Mouse (Mus musculus): ENCODE measurements at regions not wholly inside any gene's neighbourhood (a gene's known extent, or its start where the extent isn't known, plus 50 kb on each side); places are given as distances from the start of the nearest gene placed in this dataset.

DNA sequence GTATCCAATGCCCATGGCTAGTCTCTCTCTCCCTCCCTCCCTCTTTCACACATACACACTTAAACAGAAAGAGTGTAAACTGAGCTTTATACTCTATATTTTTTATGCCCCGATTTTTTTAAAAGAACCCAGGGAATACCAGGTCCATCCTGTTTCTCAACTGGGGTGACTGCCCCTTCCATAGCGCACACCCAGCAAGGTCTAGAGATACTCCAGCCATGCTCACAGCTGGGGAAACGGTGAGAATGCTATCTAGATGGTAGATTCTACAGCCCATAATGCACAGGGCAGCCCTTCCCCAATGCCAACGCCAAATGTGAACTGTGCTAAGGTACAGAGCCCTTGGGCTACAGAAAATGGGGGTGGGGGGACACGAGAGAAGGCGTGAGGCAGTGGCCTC lies 51.2 kb upstream of the Tln2 start:
- DNase-seq: peak; percentile 64

DNA sequence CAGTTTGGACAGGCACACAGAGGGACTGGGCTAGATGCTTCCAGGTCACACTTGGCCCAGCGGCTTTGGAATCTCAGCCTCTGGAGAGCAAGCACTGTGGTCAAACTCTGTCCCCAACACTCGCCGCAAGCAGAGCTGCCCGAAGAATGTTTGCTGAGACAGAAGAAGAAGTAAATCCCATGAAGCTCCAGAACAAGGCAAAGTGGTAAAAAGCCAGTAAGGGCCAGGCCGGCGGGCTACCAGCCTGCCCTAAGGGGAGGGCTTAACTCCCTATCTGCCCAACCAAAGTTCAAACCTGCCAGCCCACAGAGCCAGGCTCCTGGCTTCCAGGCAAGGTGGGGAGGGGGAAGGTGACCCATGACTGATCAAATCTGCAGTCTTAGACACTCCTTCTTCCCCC lies 52.2 kb upstream of the Tln2 start:
- peak; percentile 83 for DNase-seq

DNA sequence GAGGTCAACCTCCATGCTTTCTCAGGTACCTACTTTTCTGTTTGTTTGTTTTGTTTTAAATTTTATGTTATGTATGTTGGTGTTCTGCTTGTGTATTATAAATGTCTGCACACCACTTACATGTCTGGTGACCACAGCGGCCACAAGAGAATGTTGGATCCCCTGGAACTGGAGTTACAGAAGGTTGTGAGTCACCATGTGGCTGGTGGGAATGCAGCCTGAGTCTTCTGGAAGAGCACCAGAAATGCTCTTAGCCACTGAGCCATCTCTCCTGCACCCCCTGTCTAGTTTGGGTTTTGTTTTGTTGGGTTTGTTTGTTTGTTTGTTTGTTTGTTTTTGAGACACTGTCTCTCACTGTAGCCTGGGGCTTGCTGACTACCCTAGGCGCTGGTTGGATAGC lies 52.6 kb upstream of the Tln2 start:
- DNase-seq: peak; percentile 68

DNA sequence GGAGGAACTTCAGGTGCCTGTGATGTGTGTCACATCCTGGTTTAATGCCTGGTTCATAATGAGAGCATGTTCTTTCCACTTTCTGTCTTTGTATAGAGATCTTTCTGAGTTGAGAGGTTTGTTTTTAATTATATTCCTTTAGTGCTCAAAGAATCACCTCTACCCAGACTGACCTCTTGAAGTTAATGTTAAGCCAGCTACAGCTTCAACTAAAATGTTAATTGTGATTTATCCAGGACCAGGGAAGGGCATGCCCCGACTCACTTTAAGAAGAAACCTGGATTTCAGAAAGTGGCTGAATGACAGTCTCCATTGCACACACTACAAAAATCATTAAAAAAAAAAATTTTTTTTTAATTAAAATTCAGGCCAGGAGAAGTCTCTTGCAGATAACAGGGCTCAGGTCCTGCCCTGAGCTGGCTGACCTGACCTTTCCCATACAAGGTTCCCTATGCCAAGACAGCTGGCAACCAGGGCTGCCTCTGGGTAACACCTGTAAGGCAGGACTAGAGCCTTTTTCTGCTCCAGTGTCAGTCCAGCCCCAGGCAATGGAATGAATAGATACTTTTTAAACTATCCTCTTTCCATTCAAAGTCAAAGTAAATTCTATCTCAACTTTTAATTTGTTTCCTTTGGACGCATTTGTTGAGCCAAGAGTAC lies 54.7 kb upstream of the Tln2 start:
- no peak for DNase-seq

DNA sequence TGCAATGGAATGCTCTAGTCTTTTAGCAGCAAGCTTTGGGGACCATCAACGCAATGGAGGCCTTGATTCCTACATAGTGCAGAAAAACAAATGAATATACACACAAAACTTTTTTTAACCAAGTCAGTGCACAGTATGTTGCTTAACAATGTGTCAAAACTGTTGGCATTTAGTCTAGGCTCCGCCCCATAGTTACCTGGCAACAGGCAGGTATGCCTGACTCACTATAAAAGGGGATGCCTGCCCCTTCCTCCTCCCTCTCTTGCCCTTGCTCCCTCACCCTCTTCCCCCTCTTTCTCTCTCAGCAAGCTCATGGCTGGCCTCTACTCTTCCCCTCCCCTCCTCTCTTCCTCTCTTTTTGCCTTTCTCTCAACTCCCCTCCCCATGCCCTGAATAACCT lies 56.7 kb upstream of the Tln2 start:
- no peak for DNase-seq

DNA sequence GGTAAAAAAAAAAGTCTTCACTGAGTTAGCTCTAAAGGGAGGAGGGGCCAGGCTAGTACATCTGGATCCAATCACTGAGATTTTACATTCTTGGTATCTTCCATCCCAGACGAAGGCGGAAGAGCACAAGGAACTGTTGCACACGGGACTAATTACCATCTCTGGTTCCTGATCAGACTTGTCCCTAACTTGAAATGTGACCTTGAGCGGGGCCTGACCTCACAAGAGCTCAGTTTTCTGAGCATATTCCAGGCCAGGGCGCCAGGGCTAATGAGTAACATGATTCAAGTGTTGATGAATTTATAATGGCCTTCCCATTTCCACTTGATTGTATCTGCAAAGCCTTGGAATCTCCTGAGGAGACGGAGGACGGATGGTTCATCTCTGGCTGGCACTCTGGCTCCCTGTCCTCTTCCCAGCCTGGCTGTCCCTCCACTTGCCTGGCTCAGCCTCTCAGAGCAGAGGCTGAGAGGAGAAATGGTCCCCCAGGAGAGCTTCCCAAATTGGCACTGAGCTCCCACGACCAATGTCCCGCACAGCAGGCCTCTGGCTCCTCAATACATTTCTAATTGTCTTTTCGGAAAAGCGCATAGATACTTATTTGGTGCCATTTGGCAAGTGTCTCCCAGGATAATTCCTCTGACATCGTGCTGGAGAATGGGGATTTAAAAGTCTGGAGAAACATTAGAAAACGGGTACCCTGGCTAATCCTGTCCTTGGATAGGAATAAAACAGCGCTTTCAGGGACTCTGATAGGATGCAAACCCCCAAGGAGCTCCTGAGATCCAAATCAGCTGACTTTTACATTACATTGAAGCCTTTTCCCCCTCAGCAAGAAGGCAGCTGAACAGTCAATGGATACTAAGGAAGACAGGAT lies 58.1 kb upstream of the Tln2 start:
- DNase-seq: no peak

DNA sequence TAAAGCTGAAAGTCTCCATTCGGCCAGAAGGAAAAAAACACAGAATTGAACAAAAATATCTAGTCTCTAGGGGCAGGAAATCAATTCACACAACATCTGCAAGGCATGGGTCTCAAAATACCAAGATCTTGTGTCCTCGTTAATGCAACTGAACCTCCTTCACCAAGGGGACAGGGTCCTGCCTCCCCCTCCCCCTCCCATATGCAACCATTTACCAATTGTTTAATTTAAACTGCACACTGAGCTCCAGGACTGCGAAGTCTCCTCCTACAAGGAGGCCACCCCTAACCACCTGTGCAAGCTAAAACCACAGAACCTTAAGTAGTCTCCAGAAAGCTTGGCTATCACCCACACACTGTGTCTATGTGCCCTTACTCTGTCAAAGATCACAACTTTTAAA lies 61.4 kb upstream of the Tln2 start:
- DNase-seq: no peak

DNA sequence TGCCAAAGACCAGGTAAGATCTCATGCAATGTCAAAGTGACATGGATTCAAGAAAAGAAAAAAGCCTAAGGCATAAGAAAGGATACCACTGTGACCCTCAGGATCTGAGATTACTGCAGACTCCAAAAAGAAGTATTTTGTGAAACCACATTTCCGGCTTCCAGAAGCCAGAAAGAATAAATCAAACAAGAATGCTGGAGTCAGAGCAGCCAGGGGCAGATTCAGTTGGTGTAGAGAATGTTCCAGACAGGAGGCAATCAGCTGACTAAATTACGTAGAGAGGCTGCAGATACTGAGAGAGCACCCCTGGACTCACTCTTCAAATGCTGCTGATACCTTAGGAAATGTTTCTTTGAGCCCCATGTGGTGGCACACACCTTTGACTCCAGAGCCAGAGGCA lies 67.7 kb upstream of the Tln2 start:
- DNase-seq: peak; percentile 69

DNA sequence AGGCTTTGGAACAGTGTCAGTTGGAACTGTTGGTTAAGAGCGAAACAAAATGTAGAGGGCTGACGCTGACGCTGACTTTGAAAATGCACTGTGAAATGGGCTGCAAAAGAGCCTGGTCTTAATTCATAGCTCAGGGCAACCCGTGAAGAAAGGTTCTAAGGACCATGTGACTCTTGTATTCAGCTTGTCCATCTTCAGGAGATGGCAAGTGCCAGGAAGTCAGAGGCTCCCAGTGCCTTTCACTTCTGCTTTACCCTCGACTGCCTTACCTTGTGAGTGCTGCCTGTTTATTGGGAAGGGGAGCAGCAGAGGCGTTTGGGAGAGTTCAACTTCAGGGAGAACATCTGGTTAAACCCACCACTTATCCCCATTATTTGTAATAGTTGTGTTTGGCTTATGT lies 70.1 kb upstream of the Tln2 start:
- DNase-seq: no peak

DNA sequence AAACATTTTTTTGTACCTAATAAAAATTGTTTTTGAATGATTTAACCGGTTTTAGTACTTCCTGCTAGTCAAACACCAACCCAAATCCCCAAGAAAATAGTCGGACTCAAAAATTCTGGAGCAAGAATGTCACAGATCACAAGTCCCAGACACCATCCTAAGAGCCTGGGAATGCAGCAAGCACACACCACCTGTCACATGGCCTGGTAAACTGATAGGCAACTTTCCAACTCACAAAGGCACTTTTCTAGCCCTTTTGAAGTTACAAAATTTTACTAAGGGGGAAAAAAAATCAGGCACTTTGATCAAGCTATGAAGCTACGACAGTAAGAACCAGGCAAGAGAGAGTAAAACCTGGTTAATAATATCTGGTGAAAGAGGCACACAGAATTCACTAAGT lies 70.7 kb upstream of the Tln2 start:
- no peak for DNase-seq

DNA sequence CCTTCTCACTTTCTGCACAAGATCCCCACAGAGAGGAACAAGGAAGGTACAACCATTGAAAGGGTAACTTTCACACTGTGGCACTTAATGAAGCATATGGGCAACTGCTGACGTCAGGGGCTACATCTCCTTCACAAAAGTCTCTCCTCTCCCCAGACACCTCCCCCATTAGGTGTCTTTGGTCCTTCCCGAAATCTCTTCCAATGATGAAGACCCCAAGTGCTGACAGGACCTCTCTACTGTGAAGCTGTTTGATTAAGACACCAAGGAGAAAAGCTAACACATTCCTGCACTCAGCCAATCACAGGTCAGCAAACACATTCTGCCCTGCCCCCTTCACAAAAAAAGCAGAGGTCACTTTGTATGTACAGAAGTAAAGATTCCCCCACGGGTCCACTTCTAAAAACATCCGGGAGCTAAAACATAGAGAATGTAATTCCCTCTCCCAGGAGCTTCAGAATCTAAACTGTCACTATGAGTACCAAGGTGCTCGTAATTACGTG lies 72.3 kb upstream of the Tln2 start:
- peak; percentile 64 for DNase-seq

DNA sequence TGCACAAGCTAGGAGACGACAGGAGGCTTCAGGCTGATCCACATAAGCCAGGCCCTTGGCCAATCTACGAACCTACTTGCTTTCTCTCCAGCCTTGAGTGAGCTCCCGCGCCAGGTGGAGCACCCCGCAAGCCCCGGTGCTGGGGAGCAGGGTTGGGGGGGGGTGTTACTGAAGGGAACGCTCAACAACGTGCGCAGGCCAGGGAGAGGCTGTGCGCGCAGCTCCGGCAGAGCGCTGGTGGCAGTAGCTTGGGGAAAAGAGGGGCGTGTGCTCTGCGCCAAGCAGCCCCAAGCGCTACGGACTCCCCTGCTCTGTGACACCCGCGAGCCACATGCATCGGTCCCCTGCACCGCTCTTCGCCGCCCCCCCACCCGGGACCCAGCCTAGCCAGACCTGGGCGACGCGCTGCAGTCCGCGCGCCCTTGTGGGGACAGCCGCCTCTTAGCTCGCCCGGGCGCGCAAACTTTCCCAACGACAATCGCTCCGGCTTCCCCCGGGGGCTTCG lies 73.1 kb upstream of the Tln2 start:
- DNase-seq: no peak

DNA sequence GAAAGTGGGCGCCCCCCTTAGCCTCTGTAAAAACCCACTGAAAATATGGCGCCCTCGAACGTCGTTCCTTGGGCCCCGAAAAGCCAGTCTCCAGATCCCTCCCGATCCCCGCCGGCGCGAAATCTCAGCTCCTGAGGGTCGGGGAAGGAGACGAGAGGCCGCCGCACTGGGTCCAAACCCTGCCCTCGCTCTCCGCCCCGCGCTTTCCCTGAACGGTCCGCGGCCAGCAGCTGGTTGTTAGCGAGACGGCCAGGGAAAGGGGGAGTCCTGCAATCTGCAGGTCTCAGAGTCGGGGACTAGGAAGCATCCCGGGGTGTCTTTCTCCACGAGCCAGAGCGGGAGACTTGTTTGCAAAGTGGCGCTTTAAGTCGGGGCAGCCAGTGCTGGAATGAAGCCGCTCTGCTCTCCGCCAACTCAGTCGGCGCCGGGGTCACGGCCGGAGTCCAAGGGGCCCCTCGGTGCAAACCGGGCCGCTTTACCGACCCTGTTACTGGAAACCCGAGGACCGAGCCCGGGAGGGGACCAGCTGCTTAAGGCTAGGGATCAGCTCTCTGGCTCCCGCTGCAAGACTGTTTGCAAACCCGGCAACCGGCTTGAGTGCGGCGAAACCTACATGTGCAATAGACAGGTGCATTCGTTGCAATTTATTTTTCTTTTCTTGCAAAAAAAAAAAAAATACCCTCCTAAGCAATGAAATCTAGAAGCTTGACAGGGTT lies 73.7 kb upstream of the Tln2 start:
- peak; percentile 92 for DNase-seq

DNA sequence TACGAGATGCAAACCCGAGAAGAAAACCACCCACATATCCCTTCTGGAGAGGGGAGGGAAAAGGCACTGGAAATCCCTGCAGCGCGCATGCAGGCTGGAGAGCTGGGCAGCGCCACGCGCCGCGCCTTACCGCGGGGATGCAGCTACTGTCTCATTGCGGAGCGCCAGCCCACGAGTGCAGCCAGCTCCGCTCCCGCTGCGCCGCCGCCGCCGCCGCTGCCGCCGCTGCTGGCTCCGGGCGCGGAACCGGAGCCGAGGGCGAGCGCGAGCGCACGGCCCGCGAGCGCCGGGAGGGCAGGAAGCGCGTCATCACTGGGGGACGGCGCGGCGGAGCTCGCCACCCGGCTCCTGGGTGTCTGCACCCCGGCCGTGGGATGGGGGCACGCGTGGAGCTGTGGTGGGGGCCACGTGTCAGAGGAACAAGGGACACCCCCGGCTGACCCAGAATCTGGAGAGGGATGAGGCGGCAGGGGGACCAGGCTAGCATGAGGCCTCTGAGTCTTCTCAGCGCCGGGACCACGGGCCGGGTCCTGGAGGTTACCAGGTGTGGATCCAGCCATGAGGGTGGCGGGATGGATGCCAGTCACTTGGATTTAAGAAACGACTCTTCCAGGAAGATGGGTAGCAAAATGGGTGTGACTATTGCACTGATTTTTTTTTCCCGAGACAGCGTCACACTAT lies 74.4 kb upstream of the Tln2 start:
- peak; percentile 97 for DNase-seq

DNA sequence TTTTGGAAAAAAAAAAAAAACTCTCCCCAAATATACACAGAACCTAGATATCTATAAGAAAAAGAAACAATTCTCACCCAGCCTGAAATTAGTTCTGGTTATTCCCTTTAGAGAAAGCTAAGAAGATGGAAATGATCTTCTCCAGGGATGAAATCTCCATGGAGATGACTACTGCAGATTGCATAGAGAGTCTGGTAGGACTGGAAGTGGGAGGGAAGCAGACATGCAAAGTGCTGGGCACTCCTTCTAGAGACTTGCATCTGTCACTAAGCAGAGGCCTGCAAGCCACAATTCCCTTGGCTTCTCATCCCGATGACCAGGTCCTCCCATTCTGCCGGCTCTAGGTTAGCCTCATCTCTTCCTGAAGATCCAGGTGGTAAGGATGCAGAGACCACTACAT lies 87.3 kb upstream of the Tln2 start:
- no peak for DNase-seq

DNA sequence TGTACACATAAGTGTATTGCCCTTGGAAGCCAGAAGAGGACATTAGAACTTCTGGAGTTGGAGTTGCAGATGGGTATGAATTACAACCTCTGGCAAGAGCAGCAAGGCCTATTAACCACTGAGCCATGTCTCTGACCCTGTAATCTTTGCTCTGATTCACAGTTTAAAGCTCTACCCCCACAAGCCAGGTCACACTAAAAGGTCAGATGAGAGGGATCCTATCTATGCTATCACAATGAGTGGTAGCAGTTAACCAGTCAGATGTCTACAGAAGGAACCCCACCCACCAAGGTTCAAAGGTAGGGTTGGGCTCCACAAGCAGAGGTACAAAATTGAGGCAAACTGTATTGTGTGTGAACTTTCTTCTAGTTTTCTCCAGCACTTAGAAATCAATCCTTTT lies 94.5 kb upstream of the C2cd4b start:
- DNase-seq: no peak

DNA sequence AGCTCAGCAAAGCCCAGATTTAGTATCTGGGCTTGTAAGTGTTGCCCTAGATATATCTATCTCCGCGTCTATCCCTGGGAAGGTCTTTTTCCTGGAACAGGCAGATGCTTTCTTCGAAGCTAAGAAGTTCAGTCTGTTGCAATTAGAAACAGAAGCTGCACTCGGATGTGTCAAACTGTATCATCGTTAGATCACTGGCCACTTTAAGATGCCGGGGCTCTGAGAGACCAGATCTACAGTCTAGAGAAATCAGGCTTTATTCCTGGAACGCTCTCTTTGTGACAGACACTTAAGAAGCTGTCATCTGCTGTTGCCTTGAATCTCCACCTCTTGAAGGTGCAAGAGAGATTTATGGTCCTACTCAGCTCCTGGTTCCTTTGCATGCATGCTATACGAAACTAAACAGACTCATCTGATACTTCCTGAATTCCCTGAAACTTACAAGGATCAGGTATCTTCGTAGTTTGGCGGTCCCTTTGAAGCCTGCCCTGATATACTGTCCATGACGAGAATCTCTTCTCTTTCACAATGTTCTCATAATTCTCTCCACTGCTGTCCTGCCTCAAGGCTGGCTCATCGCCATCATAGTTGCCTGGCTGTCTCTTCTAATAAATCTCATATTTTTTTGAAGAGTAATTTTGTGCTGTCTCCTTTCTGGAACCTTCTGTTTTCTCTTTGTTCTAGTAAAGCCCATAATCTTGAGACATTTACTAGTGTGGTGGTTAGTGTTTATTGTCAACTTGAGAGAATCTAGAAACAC lies 88.8 kb upstream of the C2cd4b start:
- DNase-seq: no peak

DNA sequence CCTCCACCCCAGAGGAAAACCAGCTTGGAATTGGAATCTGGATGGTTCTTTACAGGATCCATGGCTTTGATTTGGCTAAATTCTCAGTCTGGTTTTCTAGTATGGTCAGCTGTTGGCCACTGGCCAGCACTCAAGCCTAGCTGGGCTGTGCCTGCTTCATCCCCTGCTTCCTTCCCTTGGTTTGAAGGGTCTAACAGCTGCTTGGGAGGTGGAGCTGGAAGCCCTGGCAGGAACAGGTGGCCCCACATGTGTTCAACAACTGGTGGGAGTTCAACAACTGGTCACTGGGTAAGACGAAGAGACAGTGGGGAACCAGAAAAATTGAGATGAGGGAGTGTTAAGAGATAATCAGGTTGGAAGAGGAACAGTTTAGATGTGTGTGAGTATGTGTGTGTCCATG lies 82.3 kb upstream of the C2cd4b start:
- no peak for DNase-seq

DNA sequence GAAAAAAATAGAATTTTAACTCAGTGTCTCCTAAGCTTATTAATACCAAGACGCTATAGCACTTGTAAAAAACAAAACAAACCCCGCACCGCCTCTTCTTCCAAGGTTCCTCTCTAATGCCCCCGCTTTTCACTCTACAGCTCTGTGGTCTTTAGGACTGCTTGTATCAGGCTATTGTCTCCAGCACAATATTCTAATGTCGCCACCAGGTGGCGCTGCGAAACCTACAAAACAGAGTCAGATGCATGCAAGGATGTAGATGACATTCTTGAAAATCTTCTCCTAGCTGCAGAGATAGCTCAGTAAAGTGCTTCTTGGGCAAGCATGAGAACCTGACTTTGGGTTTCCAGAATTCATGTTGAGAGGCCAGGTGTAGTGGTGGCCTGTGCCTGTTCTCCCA lies 75.9 kb upstream of the C2cd4b start:
- peak; percentile 82 for DNase-seq

DNA sequence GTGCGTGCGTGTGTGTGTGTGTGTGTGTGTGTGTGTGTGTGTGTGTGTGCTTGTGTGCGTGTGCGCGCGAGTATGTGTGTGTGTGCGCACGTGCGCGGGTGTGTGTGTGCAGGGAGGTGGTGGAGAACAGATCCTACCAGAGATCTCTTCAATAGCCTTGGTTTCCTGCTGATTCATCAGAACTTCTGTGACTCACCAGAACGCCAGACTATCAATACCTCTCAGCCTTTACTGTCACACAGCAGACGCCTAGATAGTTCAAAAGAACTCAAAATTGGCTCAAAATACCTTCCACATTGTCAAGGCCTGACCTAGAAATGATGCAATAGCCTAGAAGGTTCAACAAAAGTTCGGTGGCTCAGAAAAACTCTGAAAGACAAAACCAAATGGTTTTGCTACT lies 66.8 kb upstream of the C2cd4b start:
- DNase-seq: peak; percentile 55

DNA sequence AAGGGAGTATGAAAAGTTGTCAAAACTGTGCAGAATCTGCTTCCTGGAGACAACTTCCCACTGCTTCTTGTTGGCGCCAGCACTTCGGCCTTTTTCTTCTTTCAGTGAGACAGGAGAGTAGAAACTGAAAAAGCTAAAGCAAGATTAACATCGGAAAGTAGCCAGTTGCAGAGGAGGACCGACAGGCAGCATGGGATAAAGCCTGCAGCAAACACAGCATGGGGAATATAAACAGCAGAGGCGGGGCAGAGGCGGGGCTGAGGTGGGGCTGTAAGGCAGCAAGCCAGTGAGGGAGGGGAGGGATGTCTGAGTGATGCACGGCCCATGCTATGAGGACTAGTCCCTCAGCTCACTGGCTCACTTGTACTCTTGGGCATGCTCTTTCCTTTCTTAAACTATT lies 65.5 kb upstream of the C2cd4b start:
- peak; percentile 58 for DNase-seq

DNA sequence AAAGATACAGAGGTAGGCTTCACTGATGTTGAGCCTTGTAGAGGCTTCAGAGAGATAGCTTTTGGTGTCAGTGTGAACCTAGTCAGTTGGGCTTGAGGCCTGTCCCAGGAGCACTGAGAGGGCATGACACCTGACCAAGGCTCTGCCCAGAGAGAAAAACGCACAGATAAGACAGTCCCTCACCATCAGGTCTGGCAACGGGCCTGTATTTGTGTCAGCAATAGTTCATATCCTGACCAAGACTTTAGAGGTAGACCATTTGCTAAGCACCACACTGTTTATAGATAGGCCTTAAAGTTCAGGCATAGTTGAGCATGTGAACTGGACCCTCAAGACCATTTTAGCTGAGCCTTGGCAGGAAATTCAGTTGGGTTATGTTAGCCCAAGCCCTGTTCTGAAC lies 60.4 kb upstream of the C2cd4b start:
- peak; percentile 73 for DNase-seq

Data from heart, adult 11 months (tissue).